30 mouse cellular contexts compared by ENCODE assay signal in the genomic region with DNA sequence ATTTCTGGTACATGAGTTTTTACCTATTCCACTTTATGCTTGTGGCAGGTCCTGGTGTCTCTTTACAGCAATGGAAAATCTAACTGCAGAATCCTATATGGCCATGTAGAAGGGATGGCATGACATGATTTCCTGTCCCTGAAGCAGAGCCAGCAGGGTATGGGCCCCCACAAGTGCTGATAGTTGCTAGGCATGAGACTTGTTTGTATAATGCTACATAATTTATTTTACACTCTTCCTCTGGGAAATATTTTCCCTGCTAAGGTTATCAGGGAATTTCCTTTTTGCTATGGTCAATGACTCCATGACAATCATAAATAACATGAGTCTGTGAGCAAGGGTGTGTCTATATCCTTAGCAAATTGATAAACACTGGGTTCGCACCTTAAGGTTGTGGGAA.
"Had no signal": no experiment of that assay in that cellular context is flagged by ENCODE, and none has a peak within 500 bp of the region (broad histone marks: within the 10 kb centered on the region; RNA-seq: fewer than 3 reads in every experiment).

No protein-coding gene starts in this region.

- ATAC-seq: liver, embryonic 12.5 days; liver, postnatal 0 days; lung, postnatal 0 days; midbrain, embryonic 13.5 days; midbrain, embryonic 15.5 days; midbrain, embryonic 16.5 days had no signal

- H3K9me3 ChIP-seq: limb, embryonic 10.5 days; limb, embryonic 12.5 days; limb, embryonic 13.5 days; limb, embryonic 15.5 days; liver, embryonic 12.5 days; liver, embryonic 13.5 days; liver, embryonic 15.5 days; megakaryocyte, embryonic 14.5 days; midbrain, embryonic 10.5 days; midbrain, embryonic 12.5 days; midbrain, embryonic 13.5 days; midbrain, embryonic 15.5 days; neural tube, embryonic 12.5 days had no signal

- H3K9ac ChIP-seq: limb, embryonic 12.5 days; limb, embryonic 13.5 days; limb, embryonic 15.5 days; liver, embryonic 12.5 days; liver, embryonic 13.5 days; liver, embryonic 14.5 days; liver, embryonic 15.5 days; liver, postnatal 0 days; midbrain, embryonic 12.5 days; midbrain, embryonic 13.5 days; midbrain, embryonic 15.5 days; neural tube, embryonic 12.5 days had no signal

- H3K27ac ChIP-seq: left cerebral cortex, adult 2 months; limb, embryonic 10.5 days; limb, embryonic 12.5 days; limb, embryonic 13.5 days; limb, embryonic 15.5 days; liver, embryonic 12.5 days; liver, embryonic 13.5 days; liver, embryonic 14.5 days; liver, embryonic 15.5 days; macrophage; midbrain, embryonic 10.5 days; midbrain, embryonic 12.5 days; midbrain, embryonic 13.5 days; midbrain, embryonic 15.5 days; neural tube, embryonic 12.5 days had no signal

- DNase-seq: layer of hippocampus, postnatal 36 days; left cerebral cortex, postnatal 4 days; liver; liver, embryonic 13.5 days; liver, postnatal 0 days; lung, postnatal 10 days; lung, postnatal 14 days; lung, postnatal 36 days; lung, postnatal 4 days; midbrain, embryonic 14.5 days had no signal

- H3K4me1 ChIP-seq: limb, embryonic 10.5 days; limb, embryonic 12.5 days; limb, embryonic 13.5 days; limb, embryonic 15.5 days; liver, embryonic 12.5 days; liver, embryonic 13.5 days; liver, embryonic 15.5 days; midbrain, embryonic 10.5 days; midbrain, embryonic 12.5 days; midbrain, embryonic 13.5 days; midbrain, embryonic 15.5 days; neural tube, embryonic 12.5 days had no signal

- H3K27me3 ChIP-seq: limb, embryonic 12.5 days; limb, embryonic 13.5 days; limb, embryonic 15.5 days; liver, embryonic 12.5 days; liver, embryonic 13.5 days; liver, embryonic 15.5 days; megakaryocyte, embryonic 14.5 days; midbrain, embryonic 12.5 days; midbrain, embryonic 13.5 days; midbrain, embryonic 15.5 days; neural tube, embryonic 12.5 days had no signal

- H3K4me3 ChIP-seq: left cerebral cortex, adult 2 months; limb, embryonic 10.5 days; limb, embryonic 12.5 days; limb, embryonic 13.5 days; limb, embryonic 15.5 days; liver, embryonic 12.5 days; liver, embryonic 13.5 days; liver, embryonic 15.5 days; megakaryocyte, embryonic 14.5 days; midbrain, embryonic 10.5 days; midbrain, embryonic 12.5 days; midbrain, embryonic 13.5 days; midbrain, embryonic 15.5 days; myocyte; neural tube, embryonic 12.5 days had no signal

- H3K4me2 ChIP-seq: limb, embryonic 12.5 days; limb, embryonic 13.5 days; limb, embryonic 15.5 days; liver, embryonic 11.5 days; liver, embryonic 12.5 days; liver, embryonic 13.5 days; liver, embryonic 15.5 days; midbrain, embryonic 11.5 days; midbrain, embryonic 12.5 days; midbrain, embryonic 13.5 days; midbrain, embryonic 15.5 days; neural tube, embryonic 12.5 days had no signal

- H3K36me3 ChIP-seq: limb, embryonic 10.5 days; limb, embryonic 12.5 days; limb, embryonic 13.5 days; limb, embryonic 15.5 days; liver, embryonic 12.5 days; liver, embryonic 13.5 days; liver, embryonic 15.5 days; midbrain, embryonic 10.5 days; midbrain, embryonic 12.5 days; midbrain, embryonic 13.5 days; midbrain, embryonic 15.5 days; neural tube, embryonic 12.5 days had no signal
